Mouse (Mus musculus) heart, postnatal 36 days (tissue): Measurements from ENCODE around the gene Nans. TPM values are rescaled to one million over a fixed set of nuclear protein-coding genes. Genes with fewer than 3 reads are reported as not detected.

Experiments used
- DNase-seq, 2 experiments: peaks; one replicate each; pipeline ENCODE4 v3.0.0; 2021 to 2022
- intact Hi-C: fragments of 180-260 bp; cut with DNase I; formaldehyde crosslinking; loops from one replicate; pipeline ENCODE4 v1.15.1; 2025
- total RNA-seq, 2 experiments: library from RNA; stranded (reverse); gene quantifications; 2 replicates each; pipeline ENCODE4 v1.2.3; 2021

Gene Nans
- 10 to 100 TPM; 15.4 to 17.0 TPM for total RNA-seq

DNA sequence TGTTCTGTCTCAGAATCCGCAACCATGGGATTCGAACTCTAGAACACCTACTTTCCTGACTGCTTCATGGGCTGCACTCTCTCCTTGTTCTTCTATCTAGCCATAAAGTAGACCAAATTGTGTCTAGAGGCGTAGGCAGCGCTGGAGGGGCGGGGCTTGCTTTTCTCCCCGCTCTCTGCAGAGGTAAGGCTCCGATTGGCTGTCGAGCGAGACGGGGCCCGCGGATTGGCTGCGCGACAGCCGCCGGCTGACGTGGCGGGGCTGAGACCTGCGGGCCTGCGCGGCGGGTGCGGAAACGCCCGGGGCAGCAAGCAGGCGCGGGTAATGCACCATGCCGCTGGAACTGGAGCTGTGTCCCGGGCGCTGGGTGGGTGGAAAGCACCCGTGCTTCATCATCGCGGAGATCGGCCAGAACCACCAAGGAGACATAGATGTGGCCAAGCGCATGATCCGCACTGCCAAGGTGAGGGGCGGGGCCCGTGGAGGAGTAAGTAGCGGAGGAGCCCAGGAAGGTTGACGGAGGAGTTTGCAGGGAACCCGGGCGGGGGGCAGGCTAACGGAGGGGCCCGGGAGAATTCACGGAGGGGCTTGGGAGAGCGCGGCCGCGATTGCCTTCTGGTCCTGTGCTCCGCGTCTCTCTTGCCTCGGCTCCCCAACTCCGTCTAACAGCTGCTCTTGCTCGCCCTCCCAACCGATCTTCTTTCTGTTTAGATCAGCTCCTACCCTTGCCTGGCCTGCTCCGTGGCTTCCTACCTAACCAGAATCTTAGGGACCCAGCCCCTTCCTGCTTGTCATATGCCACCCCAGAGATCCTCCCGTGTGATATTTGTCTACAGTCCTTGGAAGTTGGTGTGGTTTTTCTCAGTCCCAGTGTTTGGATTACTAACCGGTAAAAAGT lies at the start of gene Nans:
Gene Nans (plus strand): TSS at position 221 of the 898 bp plus-strand sequence.
- intact Hi-C loops: loop anchor here (10.0 kb wide), 1 partner anchor 294 kb away; the partner anchor contains the start of gene Xpa
- peak; percentile 94 for DNase-seq

- intact Hi-C loops: no loop called here
- no peak for DNase-seq
These were observed 46.5 kb upstream of the Nans start for GRCm38 (mm10) chr4:46442501-46442900.

- intact Hi-C loops: no loop called here
- no peak for DNase-seq
These were observed 43.7 kb upstream of the Nans start for GRCm38 (mm10) chr4:46445237-46445945.

GRCm38 (mm10) chr4:46447461-46447860 lies 41.6 kb upstream of the Nans start:
- DNase-seq: no peak
- intact Hi-C loops: no loop called here

GRCm38 (mm10) chr4:46448886-46449285 lies 40.2 kb upstream of the Nans start:
- intact Hi-C loops: no loop called here
- no peak for DNase-seq

- DNase-seq: no peak
- intact Hi-C loops: loop anchor here (2.0 to 5.0 kb wide), 2 partner anchors 59 to 248 kb away; no protein-coding TSS in a partner anchor
These were observed 39.0 kb upstream of the Nans start for GRCm38 (mm10) chr4:46450020-46450518.

- intact Hi-C loops: loop anchor here (2.0 to 5.0 kb wide), 2 partner anchors 60 to 248 kb away; no protein-coding TSS in a partner anchor
- peak; percentile 95 to 96 for DNase-seq
These were observed 38.4 kb upstream of the Nans start, which contains the start of gene Anp32b for GRCm38 (mm10) chr4:46450519-46451131. Gene Anp32b (plus strand): TSS chr4:46450902.

DNA sequence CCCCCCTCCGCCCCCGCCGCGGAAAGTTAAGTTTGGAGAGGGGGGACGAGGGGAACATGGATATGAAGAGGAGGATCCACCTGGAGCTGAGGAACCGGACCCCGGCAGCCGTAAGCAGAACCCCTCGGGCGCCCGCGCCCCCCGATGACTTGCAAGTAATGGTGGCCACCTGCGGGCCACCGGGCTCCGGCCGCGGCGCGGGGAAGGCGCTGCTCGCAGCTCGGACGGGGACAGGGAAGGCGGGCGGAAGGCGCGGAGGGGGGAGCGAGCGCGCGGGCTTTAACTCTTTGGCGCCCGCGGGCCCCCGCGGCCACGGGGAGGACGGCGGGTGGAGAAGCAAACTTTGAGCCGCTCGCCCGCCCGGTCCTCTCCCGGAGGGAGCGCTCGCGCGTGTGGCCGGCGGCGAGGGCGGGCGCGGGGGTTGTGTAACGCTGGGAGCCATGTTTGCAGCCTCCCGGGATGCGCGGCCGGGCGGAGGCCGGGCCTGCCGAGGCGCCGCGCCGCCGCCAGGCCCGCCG lies 37.7 kb upstream of the Nans start:
- intact Hi-C loops: loop anchor here (2.0 to 5.0 kb wide), 2 partner anchors 60 to 249 kb away; no protein-coding TSS in a partner anchor
- peak; percentile 78 to 90 for DNase-seq

- intact Hi-C loops: loop anchor here (2.0 to 5.0 kb wide), 3 partner anchors 33 to 250 kb away; no protein-coding TSS in a partner anchor
- peak; percentile 74 to 88 for DNase-seq
These were observed 37.1 kb upstream of the Nans start for GRCm38 (mm10) chr4:46451758-46452480.

DNA sequence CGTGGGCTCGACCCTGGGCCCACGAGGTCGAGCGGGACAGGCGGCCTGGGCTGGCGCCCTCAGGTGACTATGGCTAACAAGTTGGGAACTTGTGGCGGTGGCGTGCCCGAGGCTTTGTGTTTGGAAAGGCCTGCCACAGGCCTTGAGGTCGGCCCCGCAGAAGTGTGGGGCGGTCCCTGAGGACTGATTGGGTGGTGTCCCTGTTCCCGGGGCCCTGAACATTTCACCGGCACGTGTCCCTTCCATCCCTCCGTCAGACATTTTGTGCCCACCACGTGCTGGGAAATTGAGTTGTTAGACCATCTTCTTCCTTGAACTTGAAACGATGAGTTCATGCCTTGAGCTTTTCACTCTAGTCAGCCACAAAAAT lies 36.6 kb upstream of the Nans start:
- DNase-seq: peak; percentile 50 to 61
- intact Hi-C loops: loop anchor here (2.0 to 5.0 kb wide), 2 partner anchors 32 to 250 kb away; no protein-coding TSS in a partner anchor

GRCm38 (mm10) chr4:46452855-46453719 lies 36.0 kb upstream of the Nans start:
- DNase-seq: no peak
- intact Hi-C loops: loop anchor here (2.0 to 5.0 kb wide), 2 partner anchors 32 to 251 kb away; no protein-coding TSS in a partner anchor

DNA sequence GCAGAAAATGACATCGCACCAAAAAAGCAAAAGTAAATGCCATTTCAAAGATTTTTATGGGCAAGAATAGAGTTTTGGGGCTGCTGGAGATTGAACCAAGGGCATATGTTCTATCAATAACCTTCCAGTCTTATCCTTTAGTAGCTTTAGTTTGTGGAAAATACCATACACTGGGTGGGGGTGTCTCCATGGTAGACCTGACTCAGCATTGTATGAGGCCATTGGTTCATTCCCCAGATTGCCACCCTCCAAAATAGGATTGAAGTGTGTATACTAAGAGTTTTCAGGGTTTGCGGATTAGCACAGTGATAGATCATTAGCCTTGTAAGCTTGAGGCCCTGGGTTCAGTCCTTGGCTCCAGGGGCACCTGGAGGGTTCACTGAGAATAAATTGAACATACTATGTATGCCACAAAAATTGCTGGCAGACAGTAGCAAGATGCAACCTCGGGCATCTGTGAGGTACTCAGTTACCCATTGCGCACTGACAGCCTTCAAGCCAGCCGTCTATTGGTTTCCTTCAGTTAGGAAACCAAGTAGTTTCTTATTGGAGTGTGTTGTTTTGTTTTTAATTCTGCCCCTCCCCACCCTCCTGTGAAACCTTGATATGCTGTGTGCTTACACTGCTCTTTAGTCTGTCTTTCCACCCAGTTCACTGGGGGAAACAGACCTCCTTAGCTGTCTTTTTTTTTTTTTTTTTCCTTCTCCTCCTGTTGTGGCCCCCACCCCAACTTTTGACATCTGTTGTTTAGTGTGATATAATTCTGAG lies 34.8 kb upstream of the Nans start:
- no peak for DNase-seq
- intact Hi-C loops: loop anchor here (5.0 kb wide), 1 partner anchor 252 kb away; no protein-coding TSS in a partner anchor

DNA sequence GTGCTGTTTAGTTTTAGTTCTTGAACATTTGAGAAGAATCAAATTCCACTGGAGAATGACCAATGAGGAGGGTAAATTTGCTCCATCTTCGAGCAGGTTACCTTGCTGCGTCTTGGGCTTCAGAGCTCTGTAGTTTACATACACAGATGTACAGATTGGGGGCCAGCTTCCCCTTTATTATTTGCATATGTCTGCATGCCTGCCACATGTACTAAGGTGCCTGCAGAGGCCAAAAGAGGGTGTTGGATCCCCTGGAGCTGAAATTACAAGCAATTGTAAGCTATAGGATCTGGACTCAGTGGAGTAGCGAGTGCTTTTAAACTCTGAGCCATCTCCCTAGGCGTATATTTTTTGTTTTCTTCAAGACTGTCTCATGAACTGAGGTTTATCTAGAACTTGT lies 32.3 kb upstream of the Nans start:
- no peak for DNase-seq
- intact Hi-C loops: no loop called here

GRCm38 (mm10) chr4:46457186-46457585 lies 31.9 kb upstream of the Nans start:
- intact Hi-C loops: no loop called here
- no peak for DNase-seq

DNA sequence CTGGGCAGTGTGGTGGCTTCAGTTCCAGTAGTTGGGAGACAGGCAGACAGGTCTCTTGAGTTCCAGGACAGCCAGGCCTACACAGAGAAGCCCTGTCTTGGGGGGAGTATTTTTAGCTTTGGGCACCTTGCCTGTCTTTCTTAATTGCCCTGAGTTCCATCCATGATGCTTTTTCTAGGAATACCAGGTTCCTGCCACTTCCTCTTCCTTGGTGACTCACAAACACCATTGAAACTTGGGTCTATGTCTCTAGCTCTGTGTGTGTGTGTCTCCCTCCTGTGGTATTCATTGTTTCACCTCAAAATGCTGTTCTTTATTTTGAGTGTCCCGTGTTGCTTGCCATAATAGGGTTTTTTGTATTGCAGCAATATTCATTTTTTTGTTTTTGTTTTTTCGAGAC lies 30.6 kb upstream of the Nans start:
- no peak for DNase-seq
- intact Hi-C loops: no loop called here

DNA sequence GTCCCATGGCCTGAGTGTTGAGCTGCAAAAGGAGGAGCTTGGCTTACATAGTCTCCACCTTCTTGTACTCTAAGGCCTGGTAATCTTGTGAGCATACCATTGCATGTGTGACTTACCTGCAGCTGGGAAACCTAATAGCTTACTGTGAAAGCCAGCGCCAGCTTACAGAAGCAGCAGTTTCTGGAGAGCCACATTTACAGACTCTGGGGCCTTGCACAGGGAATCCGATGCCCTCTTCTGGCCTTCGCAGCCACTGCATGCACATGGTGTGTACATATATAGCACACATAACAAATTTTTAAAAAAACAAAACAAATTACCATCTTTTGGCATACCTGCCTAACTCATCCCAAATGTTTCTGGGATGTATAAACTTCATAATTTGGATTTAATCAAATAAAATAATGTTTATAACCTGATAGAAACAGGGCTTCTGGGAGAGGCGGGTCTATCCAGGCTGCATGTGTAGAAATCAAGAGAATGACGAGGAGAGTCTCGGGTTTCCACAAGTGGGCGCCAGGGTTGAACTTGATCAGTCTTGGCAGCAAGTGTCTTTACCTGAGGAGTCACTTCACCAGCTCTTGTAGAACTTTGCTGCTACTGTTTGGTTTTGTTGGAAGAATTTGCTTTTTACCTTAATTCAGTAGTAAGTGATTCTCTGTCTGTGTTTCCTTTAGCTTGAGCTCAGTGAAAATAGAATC lies 25.8 kb upstream of the Nans start:
- intact Hi-C loops: no loop called here
- peak in 1 of 2 experiments; percentile 12 for DNase-seq

- intact Hi-C loops: no loop called here
- DNase-seq: no peak
These were observed 23.3 kb upstream of the Nans start for GRCm38 (mm10) chr4:46465740-46466139.
